ENCODE assay signal across 19 mouse cellular contexts in genomic region chr2:120652925-120653284, GRCm38 (mm10). TPM values are rescaled to one million over a fixed set of nuclear protein-coding genes. Genes with fewer than 3 reads are reported as not detected.
A peak's percentile ranks its signal among the peaks of the same experiment; 100 is the strongest.
DNase-seq lines count a peak whose midpoint lies in the region; ATAC-seq and TF ChIP-seq lines count a peak whose summit lies in the region.
"Had no signal": no experiment of that assay in that cellular context is flagged by ENCODE, and none has a peak within 500 bp of the region (broad histone marks: within the 10 kb centered on the region; RNA-seq: fewer than 3 reads in every experiment).

No protein-coding gene starts in this region.

- ATAC-seq in kidney, embryonic 15.5 days (replicated peaks; ENCODE audit: low FRiP score), result no peak
- ATAC-seq in lung, postnatal 0 days, result peak; percentile 79
- no peak; the same call in 1 of the 2 replicates for ATAC-seq in stomach, embryonic 16.5 days (ENCODE audit: insufficient read depth, low FRiP score)
- ATAC-seq: intestine, postnatal 0 days; midbrain, embryonic 13.5 days; Patski had no signal

- intact Hi-C loops in heart, postnatal 10 days (cut with DNase I), result no loop called here

- peak overlapping the region; percentile 57; the same call in 1 of the 2 replicates for H3K27ac ChIP-seq in kidney, embryonic 15.5 days
- peak overlapping the region; percentile 80 for H3K27ac ChIP-seq in lung, postnatal 0 days (ENCODE audit: low read length)
- peak overlapping the region; percentile 66 for H3K27ac ChIP-seq in stomach, embryonic 16.5 days (ENCODE audit: low read length)
- H3K27ac ChIP-seq: embryonic facial prominence, embryonic 12.5 days; forebrain, embryonic 12.5 days; hindbrain, embryonic 12.5 days; midbrain, embryonic 13.5 days had no signal

- TF ChIP-seq CTCF in lung, postnatal 0 days (IDR thresholded peaks at IDR 0.05), result no peak

- H3K4me3 ChIP-seq in kidney, embryonic 15.5 days (replicated peaks), result no peak overlapping the region
- H3K4me3 ChIP-seq in lung, postnatal 0 days (ENCODE audit: low read depth, low read length), result no peak overlapping the region
- no peak overlapping the region for H3K4me3 ChIP-seq in stomach, embryonic 16.5 days (replicated peaks; ENCODE audit: low read length)
- H3K4me3 ChIP-seq: embryonic facial prominence, embryonic 12.5 days; forebrain, embryonic 12.5 days; hindbrain, embryonic 12.5 days; midbrain, embryonic 13.5 days; myocyte had no signal

- H3K4me2 ChIP-seq in kidney, embryonic 15.5 days, result no peak overlapping the region
- H3K4me2 ChIP-seq in lung, postnatal 0 days (replicated peaks; ENCODE audit: low read depth, low read length), result peak overlapping the region; percentile 25
- no peak overlapping the region for H3K4me2 ChIP-seq in stomach, embryonic 16.5 days (ENCODE audit: low read depth, low read length)
- H3K4me2 ChIP-seq: embryonic facial prominence, embryonic 12.5 days; forebrain, embryonic 12.5 days; hindbrain, embryonic 12.5 days; midbrain, embryonic 13.5 days had no signal

- H3K9ac ChIP-seq in kidney, embryonic 15.5 days, result no peak overlapping the region
- no peak overlapping the region for H3K9ac ChIP-seq in lung, postnatal 0 days (replicated peaks; ENCODE audit: low read depth)
- H3K9ac ChIP-seq in stomach, embryonic 16.5 days (ENCODE audit: low read length), result no peak overlapping the region
- H3K9ac ChIP-seq: embryonic facial prominence, embryonic 12.5 days; forebrain, embryonic 12.5 days; hindbrain, embryonic 12.5 days; midbrain, embryonic 13.5 days had no signal

- no peaks in the 10 kb centered on the region for H3K4me1 ChIP-seq in kidney, embryonic 15.5 days
- peaks cover 7% of the 10 kb centered on the region; the same call in 1 of the 2 replicates for H3K4me1 ChIP-seq in lung, postnatal 0 days (ENCODE audit: insufficient read depth, low read depth, low read length)
- H3K4me1 ChIP-seq in stomach, embryonic 16.5 days (ENCODE audit: control insufficient read depth, insufficient read depth, low read length), result no peaks in the 10 kb centered on the region
- H3K4me1 ChIP-seq: embryonic facial prominence, embryonic 12.5 days; forebrain, embryonic 12.5 days; hindbrain, embryonic 12.5 days; midbrain, embryonic 13.5 days had no signal

- peak; percentile 89 for DNase-seq in heart, adult 11 months
- no peak for DNase-seq in heart, postnatal 10 days
- no peak for DNase-seq in kidney, postnatal 36 days
- DNase-seq in lung, postnatal 0 days (ENCODE audit: low spot score), result peak; percentile 68
- no peak for DNase-seq in lung, postnatal 25 days (ENCODE audit: low spot score)
- DNase-seq in gastrocnemius, adult 18-20 months (ENCODE audit: low spot score), result no peak
- DNase-seq: cerebellum, adult 11-12 months; cerebellum, postnatal 36 days; right cerebral cortex, postnatal 25 days; thymus, adult 18-20 months had no signal

- H3K27me3 ChIP-seq in kidney, embryonic 15.5 days, result no peaks in the 10 kb centered on the region
- no peaks in the 10 kb centered on the region for H3K27me3 ChIP-seq in lung, postnatal 0 days (replicated peaks; ENCODE audit: insufficient read depth, low read length)
- no peaks in the 10 kb centered on the region for H3K27me3 ChIP-seq in stomach, embryonic 16.5 days (ENCODE audit: control insufficient read depth, insufficient read depth, low read length)
- H3K27me3 ChIP-seq: embryonic facial prominence, embryonic 12.5 days; forebrain, embryonic 12.5 days; hindbrain, embryonic 12.5 days; midbrain, embryonic 13.5 days; Patski had no signal

- WGBS in kidney, embryonic 15.5 days, result 85% methylated on average over 7 of the region's 7 CpGs
- WGBS in lung, postnatal 0 days, result 48% methylated on average over 7 of the region's 7 CpGs
- 79% methylated on average over 7 of the region's 7 CpGs for WGBS in stomach, embryonic 16.5 days

- no peaks in the 10 kb centered on the region for H3K9me3 ChIP-seq in kidney, embryonic 15.5 days (replicated peaks)
- no peaks in the 10 kb centered on the region for H3K9me3 ChIP-seq in lung, postnatal 0 days (ENCODE audit: low read length)
- H3K9me3 ChIP-seq in stomach, embryonic 16.5 days (replicated peaks; ENCODE audit: control insufficient read depth, low read length), result no peaks in the 10 kb centered on the region
- H3K9me3 ChIP-seq: embryonic facial prominence, embryonic 12.5 days; forebrain, embryonic 12.5 days; hindbrain, embryonic 12.5 days; midbrain, embryonic 13.5 days had no signal

- H3K36me3 ChIP-seq in kidney, embryonic 15.5 days, result no peaks in the 10 kb centered on the region
- no peaks in the 10 kb centered on the region for H3K36me3 ChIP-seq in lung, postnatal 0 days (ENCODE audit: insufficient read depth, low read length)
- H3K36me3 ChIP-seq in stomach, embryonic 16.5 days (ENCODE audit: control insufficient read depth, insufficient read depth, low read length), result no peaks in the 10 kb centered on the region
- H3K36me3 ChIP-seq: embryonic facial prominence, embryonic 12.5 days; forebrain, embryonic 12.5 days; hindbrain, embryonic 12.5 days; midbrain, embryonic 13.5 days had no signal

- peak; percentile 87 for TF ChIP-seq EP300 in lung, postnatal 0 days (IDR thresholded peaks at IDR 0.05)

RNA-seq across cellular contexts. Expression of gene Stard9, which starts 24.0 kb away (rescaled TPM):
- 10 to 100 TPM; 17.4 to 18.9 TPM for total RNA-seq in heart, postnatal 10 days (2021)
- polyA plus RNA-seq in kidney, embryonic 15.5 days (2015; fragmentation: Nextera tagmentation; extraction: Ambion mirVana), result 4.1 and 5.2 TPM in 2 replicates
- polyA plus RNA-seq in lung, postnatal 0 days (2015; fragmentation: Nextera tagmentation; extraction: Ambion mirVana), result 15.4 and 17.8 TPM in 2 replicates
- polyA plus RNA-seq in stomach, embryonic 16.5 days (2015; fragmentation: Nextera tagmentation; extraction: Ambion mirVana), result 5.2 and 5.7 TPM in 2 replicates
- total RNA-seq in gastrocnemius, adult 18-20 months (2021), result 1 to 10 TPM; 1.8 to 2.3 TPM

RNA-seq across cellular contexts. Expression of gene Lrrc57, which starts 43.6 kb away (rescaled TPM):
- total RNA-seq in heart, postnatal 10 days (2021), result 10 to 100 TPM; 12.4 to 15.5 TPM
- 22.3 and 22.5 TPM in 2 replicates for polyA plus RNA-seq in kidney, embryonic 15.5 days (2015; fragmentation: Nextera tagmentation; extraction: Ambion mirVana)
- polyA plus RNA-seq in lung, postnatal 0 days (2015; fragmentation: Nextera tagmentation; extraction: Ambion mirVana), result 24.7 and 28.2 TPM in 2 replicates
- 18.4 and 20.9 TPM in 2 replicates for polyA plus RNA-seq in stomach, embryonic 16.5 days (2015; fragmentation: Nextera tagmentation; extraction: Ambion mirVana)
- total RNA-seq in gastrocnemius, adult 18-20 months (2021), result 10 to 100 TPM; 12.6 to 12.9 TPM

RNA-seq across cellular contexts. Expression of gene Haus2, which starts 43.7 kb away (rescaled TPM):
- total RNA-seq in heart, postnatal 10 days (2021), result 10 to 100 TPM; 12.3 to 13.1 TPM
- 24.4 and 25.9 TPM in 2 replicates for polyA plus RNA-seq in kidney, embryonic 15.5 days (2015; fragmentation: Nextera tagmentation; extraction: Ambion mirVana)
- 13.2 and 14.2 TPM in 2 replicates for polyA plus RNA-seq in lung, postnatal 0 days (2015; fragmentation: Nextera tagmentation; extraction: Ambion mirVana)
- 17.6 and 20.5 TPM in 2 replicates for polyA plus RNA-seq in stomach, embryonic 16.5 days (2015; fragmentation: Nextera tagmentation; extraction: Ambion mirVana)
- 1 to 10 TPM; 6.6 to 6.7 TPM for total RNA-seq in gastrocnemius, adult 18-20 months (2021)

Comparison
In these comparisons a context has a peak if more than half of its experiments do, and no peak if none do; other contexts are left out.
1. DNase-seq: peak in heart, adult 11 months (single experiment) and lung, postnatal 0 days (single experiment); none in heart, postnatal 10 days (0 of 2), kidney, postnatal 36 days (0 of 2), lung, postnatal 25 days (single experiment) and gastrocnemius, adult 18-20 months (single experiment).
2. Peak in every context shown above with its lines, with median percentiles within 50 percentile points of each other: H3K27ac ChIP-seq.